Mouse (Mus musculus): ENCODE results near the gene Gm8281.
"Not testable (repeated sequence)": the region's sequence is repeated elsewhere in the genome, so short reads cannot be mapped to it uniquely, and the experiment has no call there.

Gm8281 gene

DNA sequence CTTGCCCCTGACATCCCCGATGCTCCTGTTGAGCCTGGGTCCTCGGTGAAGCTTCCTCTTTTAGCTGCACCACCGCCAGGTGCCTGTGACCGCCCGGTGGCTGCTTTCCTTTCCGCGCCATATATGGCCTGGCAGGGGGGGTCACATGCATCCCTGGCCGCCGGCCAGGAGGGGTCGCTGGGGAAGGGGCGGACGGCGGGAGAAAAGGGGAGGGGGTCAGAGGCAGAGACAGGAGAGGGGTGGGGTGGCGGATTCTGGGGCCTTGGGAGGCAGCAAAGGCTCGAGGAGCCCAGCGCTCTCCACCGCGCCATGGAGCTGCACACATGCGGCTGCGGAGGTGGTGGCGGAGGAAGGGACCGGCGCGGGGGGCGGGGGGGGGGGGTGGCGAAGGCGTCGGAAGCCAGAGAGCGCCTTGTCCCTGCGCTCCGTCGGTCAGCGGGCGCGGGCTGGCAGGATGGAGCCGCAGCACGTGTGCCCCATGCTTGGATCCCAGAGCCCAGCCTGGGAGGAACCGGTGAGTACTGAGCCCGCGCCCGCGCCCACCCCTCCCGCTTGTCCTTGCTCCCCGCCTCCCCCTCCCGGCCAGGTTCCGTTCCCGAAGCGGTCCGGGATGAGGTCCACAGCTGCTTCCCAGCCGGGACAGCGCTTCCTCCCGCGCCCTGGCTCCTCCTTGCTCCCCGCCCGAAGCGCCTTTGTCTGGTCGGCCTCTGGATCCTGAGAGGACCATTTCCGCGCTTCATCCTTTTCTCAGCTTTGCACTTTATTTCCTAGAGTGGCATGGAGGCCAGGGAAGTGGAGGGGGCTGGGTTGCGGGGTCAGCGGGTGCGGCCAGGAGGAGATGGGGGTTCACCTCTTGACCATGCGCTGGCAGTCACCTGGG is at the start of gene Gm8281:
Gene Gm8281, plus strand, starts transcription at position 430 of the 880 bp plus-strand sequence.
- not testable (repeated sequence) for DNase-seq (ENCODE audit: low spot score in 2 of 2)

DNA sequence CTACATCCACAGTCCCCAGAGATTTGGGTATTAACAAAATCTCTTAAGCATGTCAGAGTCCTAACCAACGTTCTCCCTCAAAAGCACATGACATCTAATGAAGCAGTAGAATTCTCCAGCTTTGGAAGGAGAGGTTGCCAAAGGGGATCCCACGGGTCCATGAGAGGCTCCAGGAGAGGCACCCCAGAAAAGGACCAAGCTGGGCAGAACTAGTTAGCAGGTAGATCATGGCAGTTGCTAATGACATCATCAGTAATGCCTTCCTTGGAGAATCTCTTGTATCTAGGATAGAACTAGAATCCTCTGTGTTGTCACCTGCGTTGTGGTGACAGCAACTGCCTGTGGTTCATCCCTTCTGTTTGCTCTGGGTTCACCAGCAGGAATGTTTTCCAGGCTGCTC is 20.5 kb upstream of the Gm8281 start, which contains the start of gene 4930555G01Rik:
Gene 4930555G01Rik, plus strand, starts transcription at position 301 of the 400 bp plus-strand sequence.
- DNase-seq (ENCODE audit: low spot score in 2 of 2): not testable (repeated sequence)

DNA sequence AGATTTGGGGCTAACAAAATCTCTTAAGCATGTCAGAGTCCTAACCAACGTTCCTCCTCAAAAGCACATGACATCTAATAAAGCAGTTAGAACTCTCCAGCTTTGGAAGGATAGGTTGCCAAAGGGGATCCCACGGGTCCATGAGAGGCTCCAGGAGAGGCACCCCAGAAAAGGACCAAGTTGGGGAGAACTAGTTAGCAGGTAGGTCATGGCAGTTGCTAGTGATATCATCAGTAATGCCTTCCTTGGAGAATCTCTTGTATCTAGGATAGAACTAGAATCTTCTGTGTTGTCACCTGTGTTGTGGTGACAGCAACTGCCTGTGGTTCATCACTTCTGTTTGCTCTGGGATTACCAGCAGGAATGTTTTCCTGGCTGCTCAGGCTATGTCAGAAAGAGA is 60.4 kb downstream of the Gm8281 start, which contains the start of gene Gm8279:
Gene Gm8279, plus strand, starts transcription at position 301 of the 400 bp plus-strand sequence.
- DNase-seq (ENCODE audit: low spot score in 2 of 2): not testable (repeated sequence)
